Mouse (Mus musculus) megakaryocyte, embryonic 14.5 days (primary cell): ENCODE measurements around the gene Nrxn1. TPM values are rescaled to one million over a fixed set of nuclear protein-coding genes. Genes with fewer than 3 reads are reported as not detected.

ENCODE experiments used
- H3K27me3 ChIP-seq: replicated peaks from 2 replicates; pipeline ENCODE3; 2012; ENCODE audit warnings: inconsistent platforms
- H3K36me3 ChIP-seq: replicated peaks from 2 replicates; pipeline ENCODE3; 2012; ENCODE audit warnings: low read length, inconsistent platforms, mixed read lengths
- H3K4me1 ChIP-seq: 2 replicates; pipeline ENCODE4 v1.6.1; 2012; ENCODE audit warnings: inconsistent platforms
- H3K4me3 ChIP-seq: replicated peaks from 2 replicates; pipeline ENCODE3; 2012; ENCODE audit warnings: moderate library complexity, mild to moderate bottlenecking, inconsistent platforms
- H3K9me3 ChIP-seq: 2 replicates; pipeline ENCODE4 v1.6.1; 2012; ENCODE audit warnings: inconsistent platforms
- FLI1 ChIP-seq: IDR thresholded peaks from 2 replicates; pipeline ENCODE4 v1.6.1; 2012; ENCODE audit warnings: low read length, inconsistent platforms, mixed read lengths
- GATA1 ChIP-seq: IDR thresholded peaks from 3 replicates; pipeline ENCODE4 v1.6.1; 2012; ENCODE audit warnings: mixed read lengths, low read length, inconsistent platforms, borderline replicate concordance
- polyA plus RNA-seq: library from polyadenylated mRNA; stranded (reverse); fragments of >175 nt; gene quantifications from 2 replicates; pipeline ENCODE4 v1.2.3, GENCODE M21; 2012; ENCODE audit warnings: low replicate concordance; ENCODE audit not compliant: insufficient read depth

Gene Nrxn1
- polyA plus RNA-seq, 1 experiment, result not detected

DNA sequence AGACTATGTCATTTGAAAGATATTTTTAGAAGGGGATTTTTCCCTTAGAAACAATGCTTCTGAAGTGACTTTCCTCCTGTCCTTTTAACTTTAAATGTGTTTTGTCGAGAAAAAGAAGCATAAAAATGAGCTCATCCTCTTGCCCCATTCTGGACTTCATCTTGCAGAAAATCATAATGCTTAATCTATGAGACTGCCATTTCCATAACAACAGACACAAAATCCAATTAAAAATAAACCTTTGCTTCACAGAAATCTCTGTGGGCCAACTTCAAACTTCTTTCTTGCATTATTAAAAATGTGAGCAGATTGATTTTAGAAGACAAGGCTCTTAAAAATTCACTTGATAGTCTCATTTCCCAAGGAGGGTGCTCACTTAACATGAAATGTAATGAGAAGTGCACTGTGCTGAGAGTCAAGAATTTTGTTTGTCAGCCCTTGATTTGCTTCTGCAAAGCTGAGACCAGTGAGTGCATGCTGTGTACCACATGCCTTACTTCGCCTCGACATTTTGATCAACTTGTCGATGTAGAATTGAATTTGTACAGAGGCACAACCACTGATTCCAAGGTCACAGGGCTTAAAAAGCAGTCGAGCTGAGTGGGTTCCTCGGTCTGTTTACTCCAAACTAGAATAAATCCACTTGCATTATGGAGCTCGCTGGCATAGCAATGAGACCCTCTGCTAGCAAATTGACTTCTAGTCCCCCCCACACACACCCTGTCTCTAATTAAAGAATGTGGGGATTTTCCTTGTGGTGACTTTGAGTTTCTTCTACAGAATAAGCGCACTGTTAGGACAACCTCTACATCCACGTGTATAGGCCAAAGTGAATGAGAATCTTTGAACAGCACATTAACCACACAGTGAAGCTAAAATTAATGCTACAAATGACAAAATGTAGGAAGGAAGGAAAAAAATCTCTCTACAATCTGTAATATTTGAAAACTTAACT, 493.0 kb downstream of the Nrxn1 start:
- no peak for TF ChIP-seq GATA1
- no peak for TF ChIP-seq FLI1
- Histone ChIP-seq H3K27me3 (no peaks in the 10 kb centered on the region), H3K4me1 (no peaks in the 10 kb centered on the region), H3K9me3 (peaks cover 6% of the 10 kb centered on the region), H3K4me3 (no peak overlapping the region), H3K36me3 (no peaks in the 10 kb centered on the region)

DNA sequence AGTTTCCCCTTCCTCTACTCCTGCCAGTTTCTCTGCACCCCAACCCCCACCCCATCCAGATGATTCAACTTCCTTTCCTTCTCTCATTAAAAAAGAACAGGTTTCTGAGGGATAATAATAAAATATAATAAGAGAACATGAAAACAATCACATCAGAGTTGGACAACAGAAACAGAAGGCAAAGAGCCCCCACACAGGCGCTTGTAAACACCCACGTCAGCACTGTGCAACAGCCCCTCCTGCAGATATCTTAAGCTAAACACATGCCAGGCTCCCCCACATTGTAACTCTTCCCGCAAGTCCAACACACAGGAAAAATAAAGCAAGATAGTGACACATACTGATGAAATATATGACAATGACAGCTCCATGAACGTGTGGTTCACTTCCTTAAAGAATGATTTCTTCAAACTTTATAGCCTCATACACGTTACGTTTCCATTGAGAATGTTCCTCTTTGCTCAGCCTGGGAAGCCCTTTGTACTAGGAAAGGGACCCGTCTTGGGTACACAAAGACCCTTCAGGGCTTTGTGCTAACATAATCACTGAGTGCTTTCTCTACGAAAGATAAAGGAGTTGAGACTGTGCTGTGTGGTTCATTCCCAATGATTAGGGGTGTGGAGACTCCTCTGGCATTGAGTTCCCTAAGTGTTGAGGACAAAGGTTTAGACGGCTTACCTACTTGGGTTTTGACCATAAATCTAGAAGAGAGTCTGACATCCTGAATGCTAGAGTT, 497.9 kb downstream of the Nrxn1 start:
- Histone ChIP-seq H3K4me1 (no peaks in the 10 kb centered on the region), H3K36me3 (no peaks in the 10 kb centered on the region), H3K9me3 (peaks cover 6% of the 10 kb centered on the region), H3K27me3 (no peaks in the 10 kb centered on the region), H3K4me3 (no peak overlapping the region)
- TF ChIP-seq GATA1, result no peak
- no peak for TF ChIP-seq FLI1

DNA sequence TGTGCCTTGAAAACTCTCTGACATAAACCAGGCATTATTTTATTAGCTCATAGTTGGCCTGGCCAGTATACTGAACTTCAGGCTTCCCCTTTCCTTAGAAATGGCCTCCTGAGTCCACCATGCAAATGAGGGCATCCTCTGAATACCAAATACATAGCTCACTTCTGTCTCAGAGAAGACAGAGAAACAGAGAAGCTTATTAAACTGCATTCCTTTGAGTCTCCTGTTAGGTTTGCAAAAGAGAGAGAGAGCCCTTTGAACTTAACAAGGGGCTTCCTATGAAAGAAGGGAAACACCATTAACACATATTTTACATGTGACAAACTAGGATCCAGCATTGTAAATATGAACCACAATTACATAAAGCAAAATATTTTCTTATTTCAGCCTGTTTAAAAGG, 506.0 kb downstream of the Nrxn1 start:
- no peaks in the 10 kb centered on the region for H3K27me3 ChIP-seq
- no peaks in the 10 kb centered on the region for H3K36me3 ChIP-seq
- TF ChIP-seq FLI1 (no peak), GATA1 (no peak)
- H3K4me1 ChIP-seq, result no peaks in the 10 kb centered on the region
- H3K4me3 ChIP-seq, result no peak overlapping the region
- no peaks in the 10 kb centered on the region for H3K9me3 ChIP-seq

DNA sequence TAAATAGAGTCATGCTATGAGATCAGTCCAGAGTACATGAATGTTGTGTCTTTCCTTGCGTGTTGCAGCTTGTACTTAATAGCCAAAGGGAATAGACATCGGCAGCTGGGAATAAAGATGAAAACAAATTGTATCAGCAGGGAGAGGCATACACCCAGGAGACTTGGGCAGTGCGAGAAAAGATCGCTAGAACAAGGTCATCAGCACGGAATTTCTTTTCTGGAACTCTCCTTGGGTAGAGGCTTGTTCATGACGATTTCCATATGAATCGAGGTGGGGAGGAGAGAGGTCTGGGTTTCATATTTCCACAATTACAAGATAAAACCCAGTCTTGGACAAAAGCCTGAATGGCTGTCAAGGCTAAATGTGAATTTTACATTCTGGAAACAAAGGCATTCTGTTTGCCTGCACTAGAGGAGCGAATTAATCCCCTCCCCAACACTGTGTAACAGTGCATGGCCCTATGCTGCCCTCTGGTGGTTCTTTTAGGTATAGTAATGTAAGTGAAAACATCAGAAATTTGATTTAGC, 508.1 kb downstream of the Nrxn1 start:
- H3K9me3 ChIP-seq, result no peaks in the 10 kb centered on the region
- no peaks in the 10 kb centered on the region for H3K27me3 ChIP-seq
- no peak overlapping the region for H3K4me3 ChIP-seq
- H3K36me3 ChIP-seq, result no peaks in the 10 kb centered on the region
- no peaks in the 10 kb centered on the region for H3K4me1 ChIP-seq
- no peak for TF ChIP-seq FLI1
- TF ChIP-seq GATA1, result no peak

DNA sequence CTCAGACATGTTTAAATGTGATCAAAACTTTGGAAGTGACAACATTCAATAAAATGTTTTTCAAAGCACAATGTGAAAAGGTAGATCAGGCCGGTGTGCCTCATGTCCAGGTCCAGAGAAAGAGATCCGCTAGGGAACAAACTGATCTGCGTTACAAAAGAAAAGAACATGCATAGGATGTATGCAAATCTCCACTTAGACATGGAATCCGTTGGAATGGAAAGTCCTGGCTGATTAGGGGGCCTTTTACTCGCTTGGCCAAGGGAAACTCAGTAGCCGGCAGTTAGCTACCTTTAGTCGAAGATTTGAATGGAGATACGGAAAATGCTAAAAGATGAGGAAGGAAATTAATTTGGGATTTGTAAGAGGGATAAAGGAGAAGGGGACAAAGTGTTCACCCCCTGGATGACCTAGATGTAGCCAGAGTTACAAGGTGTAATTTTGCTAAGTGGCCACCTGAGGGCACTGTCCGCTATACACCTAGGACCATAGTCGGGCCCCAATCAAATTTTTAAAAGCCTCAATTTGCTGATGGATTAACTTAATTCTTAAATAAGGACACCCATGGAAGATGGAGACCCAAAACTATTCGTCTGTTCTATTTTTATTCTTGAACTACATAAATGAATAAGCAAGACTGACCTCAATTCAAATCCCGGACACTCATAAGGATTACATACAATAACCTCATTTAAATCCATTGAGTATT, 508.9 kb downstream of the Nrxn1 start:
- Histone ChIP-seq H3K36me3 (no peaks in the 10 kb centered on the region), H3K27me3 (no peaks in the 10 kb centered on the region), H3K4me3 (no peak overlapping the region), H3K9me3 (no peaks in the 10 kb centered on the region), H3K4me1 (no peaks in the 10 kb centered on the region)
- TF ChIP-seq GATA1, result no peak
- no peak for TF ChIP-seq FLI1

DNA sequence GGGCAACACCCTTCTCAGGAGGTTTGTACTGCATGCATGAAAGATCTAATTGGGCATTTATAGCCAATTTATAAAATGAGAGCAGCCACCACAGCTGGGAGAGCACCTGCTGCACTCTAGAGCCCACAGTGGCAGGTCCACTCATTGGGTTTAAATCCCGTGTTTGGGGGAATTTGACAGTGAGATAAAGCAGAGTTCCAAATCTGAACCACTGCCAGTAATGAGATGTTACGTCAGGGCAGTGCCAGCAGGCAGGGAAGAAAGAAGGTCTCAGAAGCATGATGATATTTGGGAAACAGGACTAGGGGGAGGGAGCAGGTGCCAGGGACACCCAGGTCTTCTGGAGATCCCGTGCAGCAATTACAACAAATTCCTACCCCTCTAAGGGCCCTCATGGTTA, 509.7 kb downstream of the Nrxn1 start:
- H3K4me1 ChIP-seq, result no peaks in the 10 kb centered on the region
- no peak overlapping the region for H3K4me3 ChIP-seq
- no peaks in the 10 kb centered on the region for H3K9me3 ChIP-seq
- H3K27me3 ChIP-seq, result no peaks in the 10 kb centered on the region
- no peaks in the 10 kb centered on the region for H3K36me3 ChIP-seq
- no peak for TF ChIP-seq FLI1

DNA sequence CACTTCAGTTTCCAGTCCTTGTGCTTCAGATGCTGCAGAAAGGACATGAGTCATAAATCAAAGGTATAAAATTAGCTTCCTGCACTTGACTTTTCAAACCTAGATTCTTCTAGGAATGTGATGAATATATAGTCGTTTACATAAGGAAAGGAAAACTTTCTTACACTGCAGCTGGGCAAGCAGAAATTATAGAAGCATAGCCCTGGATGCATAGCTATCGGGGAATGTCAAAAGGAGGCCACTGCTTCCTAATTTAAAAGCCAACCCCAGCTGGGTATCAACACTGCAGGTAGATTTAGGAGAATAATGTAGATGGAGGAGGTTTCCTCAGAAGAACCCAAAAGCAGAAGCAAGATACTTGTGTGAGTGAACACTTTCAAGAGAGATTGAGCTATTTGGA, 523.0 kb downstream of the Nrxn1 start:
- no peaks in the 10 kb centered on the region for H3K36me3 ChIP-seq
- TF ChIP-seq FLI1 (no peak), GATA1 (no peak)
- no peaks in the 10 kb centered on the region for H3K4me1 ChIP-seq
- no peaks in the 10 kb centered on the region for H3K27me3 ChIP-seq
- no peak overlapping the region for H3K4me3 ChIP-seq
- H3K9me3 ChIP-seq, result peaks cover 6% of the 10 kb centered on the region; the same call in 1 of the 2 replicates

DNA sequence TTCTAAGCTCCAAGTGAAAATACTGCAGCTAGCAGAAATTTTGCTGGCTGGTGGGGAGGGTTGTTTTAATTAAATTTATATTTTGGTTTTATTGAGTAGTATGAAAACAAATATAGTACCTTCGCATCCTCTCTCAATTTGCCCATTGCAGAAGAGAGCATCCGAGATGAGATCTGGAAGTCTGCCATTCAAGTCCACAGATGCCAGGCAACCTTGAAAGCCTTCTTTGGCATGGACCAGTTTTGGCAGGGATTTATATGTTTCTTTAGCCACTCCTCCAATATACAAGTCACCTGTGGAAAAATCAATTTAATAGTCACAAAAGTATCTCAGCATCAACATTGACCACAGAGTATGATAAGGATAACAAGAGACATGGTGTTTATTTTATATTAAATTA, 527.7 kb downstream of the Nrxn1 start:
- no peak overlapping the region for H3K4me3 ChIP-seq
- H3K9me3 ChIP-seq, result peaks cover 6% of the 10 kb centered on the region; the same call in 1 of the 2 replicates
- H3K27me3 ChIP-seq, result no peaks in the 10 kb centered on the region
- H3K4me1 ChIP-seq, result no peaks in the 10 kb centered on the region
- H3K36me3 ChIP-seq, result no peaks in the 10 kb centered on the region
- TF ChIP-seq GATA1 (no peak), FLI1 (no peak)

DNA sequence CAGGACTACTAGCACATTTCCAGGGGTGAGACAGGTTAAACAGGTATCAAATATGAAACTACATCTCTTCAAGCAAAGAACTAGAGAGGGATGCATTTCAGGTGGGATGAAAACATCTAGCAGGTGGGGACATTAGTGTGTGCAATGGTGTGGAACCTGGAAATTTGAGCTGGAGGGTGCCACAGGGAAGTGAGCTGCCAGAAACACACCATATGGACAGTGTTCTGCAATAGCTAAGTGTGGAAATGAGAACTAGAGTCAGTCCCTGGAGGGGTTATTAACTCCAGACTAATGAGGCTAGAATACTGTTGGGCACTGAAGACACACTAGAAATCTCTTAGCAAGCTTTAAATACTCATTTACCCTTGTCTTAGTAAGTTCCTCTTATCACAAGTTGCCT, 536.5 kb downstream of the Nrxn1 start:
- H3K4me1 ChIP-seq, result no peaks in the 10 kb centered on the region
- TF ChIP-seq GATA1 (no peak), FLI1 (no peak)

More for the DNA sequence above, 536.5 kb downstream of the Nrxn1 start:
- Histone ChIP-seq H3K9me3 (no peaks in the 10 kb centered on the region), H3K36me3 (no peaks in the 10 kb centered on the region), H3K27me3 (no peaks in the 10 kb centered on the region), H3K4me3 (no peak overlapping the region)
